Mouse (Mus musculus) bone marrow macrophage, adult 2 months (primary cell): Measurements from ENCODE around the gene Slc4a7. TPM values are rescaled to one million over a fixed set of nuclear protein-coding genes. Genes with fewer than 3 reads are reported as not detected.
A peak's percentile ranks its signal among the peaks of the same experiment; 100 is the strongest.
"Not testable (repeated sequence)": the region's sequence is repeated elsewhere in the genome, so short reads cannot be mapped to it uniquely, and the experiment has no call there.

Experiments used
- H3K27ac ChIP-seq: 2 replicates; pipeline ENCODE4 v1.5.1; 2012; ENCODE audit warnings: low read depth, low read length; ENCODE audit not compliant: insufficient read depth
- H3K4me1 ChIP-seq: 2 replicates; pipeline ENCODE4 v1.6.1; 2012; ENCODE audit warnings: low read length; ENCODE audit not compliant: control insufficient read depth, insufficient read depth
- H3K4me3 ChIP-seq: 2 replicates; pipeline ENCODE4 v1.5.1; 2012; ENCODE audit warnings: mild to moderate bottlenecking, low read length, moderate library complexity; ENCODE audit not compliant: insufficient read depth
- CTCF ChIP-seq: IDR thresholded peaks from 2 replicates; pipeline ENCODE4 v1.5.1; 2012; ENCODE audit warnings: low read depth, mild to moderate bottlenecking, low read length, moderate library complexity
- POLR2A ChIP-seq: IDR thresholded peaks from 2 replicates; pipeline ENCODE4 v1.6.1; 2012; ENCODE audit warnings: mild to moderate bottlenecking, low read depth, low read length, borderline replicate concordance
- polyA plus RNA-seq: library from polyadenylated mRNA; stranded (reverse); fragments of >200 nt; gene quantifications from 2 replicates; pipeline ENCODE4 v1.2.4, GENCODE M21; 2012; ENCODE audit not compliant: missing spikeins, insufficient read depth, insufficient read length

The Slc4a7 gene
- polyA plus RNA-seq, 1 experiment: 38.6 TPM

- Histone ChIP-seq H3K27ac (peak overlapping the region; percentile 86), H3K4me3 (no peak overlapping the region), H3K4me1 (peaks cover 16% of the 10 kb centered on the region)
- no peak for TF ChIP-seq CTCF
- no peak for TF ChIP-seq POLR2A
Measured at GRCm38 (mm10) chr14:14799861-14800260, 97.8 kb downstream of the Slc4a7 start.

GRCm38 (mm10) chr14:14800332-14800731 is 98.3 kb downstream of the Slc4a7 start:
- Histone ChIP-seq H3K27ac (peak overlapping the region; percentile 86), H3K4me3 (no peak overlapping the region), H3K4me1 (peaks cover 18% of the 10 kb centered on the region)
- no peak for TF ChIP-seq CTCF
- TF ChIP-seq POLR2A: no peak

- TF ChIP-seq CTCF: no peak
- TF ChIP-seq POLR2A: no peak
- H3K4me1 ChIP-seq: peaks cover 18% of the 10 kb centered on the region
- H3K4me3 ChIP-seq: no peak overlapping the region
- peak overlapping the region; percentile 86 for H3K27ac ChIP-seq
Measured at GRCm38 (mm10) chr14:14800810-14801209, 98.7 kb downstream of the Slc4a7 start.

- not testable (repeated sequence) for H3K4me3 ChIP-seq, H3K27ac ChIP-seq
- H3K4me1 ChIP-seq: peaks cover 18% of the 10 kb centered on the region
Measured at GRCm38 (mm10) chr14:14803115-14803514, 101.0 kb downstream of the Slc4a7 start, which contains the start of gene Nek10. Nek10 (plus strand) TSS chr14:14803415.

GRCm38 (mm10) chr14:14803921-14804517 is 101.9 kb downstream of the Slc4a7 start:
- H3K4me3 ChIP-seq: no peak overlapping the region
- H3K4me1 ChIP-seq: peaks cover 15% of the 10 kb centered on the region
- H3K27ac ChIP-seq: no peak overlapping the region
- TF ChIP-seq CTCF (no peak), POLR2A (no peak)

GRCm38 (mm10) chr14:14804518-14805212 is 102.6 kb downstream of the Slc4a7 start:
- H3K4me1 ChIP-seq: peaks cover 15% of the 10 kb centered on the region
- H3K4me3 ChIP-seq: no peak overlapping the region
- no peak overlapping the region for H3K27ac ChIP-seq
- TF ChIP-seq POLR2A (no peak), CTCF (no peak)

GRCm38 (mm10) chr14:14832520-14833240 is 130.6 kb downstream of the Slc4a7 start:
- Histone ChIP-seq H3K4me3 (no peak overlapping the region), H3K4me1 (no peaks in the 10 kb centered on the region), H3K27ac (no peak overlapping the region)
- TF ChIP-seq POLR2A (no peak), CTCF (no peak)

GRCm38 (mm10) chr14:14833498-14833897 is 131.4 kb downstream of the Slc4a7 start:
- no peak for TF ChIP-seq POLR2A
- no peak for TF ChIP-seq CTCF
- H3K4me3 ChIP-seq: no peak overlapping the region
- H3K4me1 ChIP-seq: no peaks in the 10 kb centered on the region
- H3K27ac ChIP-seq: no peak overlapping the region

GRCm38 (mm10) chr14:14834266-14834665 is 132.2 kb downstream of the Slc4a7 start:
- Histone ChIP-seq H3K27ac (no peak overlapping the region), H3K4me1 (no peaks in the 10 kb centered on the region), H3K4me3 (no peak overlapping the region)
- TF ChIP-seq POLR2A (no peak), CTCF (no peak)

- peaks cover 1% of the 10 kb centered on the region; the same call in 1 of the 2 replicates for H3K4me1 ChIP-seq
- no peak overlapping the region for H3K27ac ChIP-seq
- no peak for TF ChIP-seq POLR2A
- TF ChIP-seq CTCF: no peak
- no peak overlapping the region for H3K4me3 ChIP-seq
Measured at GRCm38 (mm10) chr14:14837627-14838026, 135.5 kb downstream of the Slc4a7 start.
